In the genomic region with DNA sequence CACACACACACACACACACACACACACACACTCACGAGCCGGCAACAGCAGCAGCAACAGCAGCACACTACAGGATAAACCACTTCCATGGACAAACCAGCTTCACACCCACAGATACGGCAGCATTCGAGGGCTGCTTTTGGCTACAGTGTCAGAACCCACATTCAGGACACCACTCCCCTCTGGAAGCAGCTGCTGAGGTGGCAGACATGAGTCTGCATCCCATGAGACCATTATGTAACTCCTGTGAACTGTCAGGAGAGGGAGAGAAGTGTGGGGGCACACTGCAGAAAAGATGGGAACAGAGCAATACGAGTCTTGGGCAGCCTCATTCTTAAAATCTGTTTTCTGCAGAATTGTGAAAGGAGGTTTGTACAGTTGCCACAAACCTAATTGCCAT, we compare ENCODE assay signal across 12 mouse cellular contexts.
"Had no signal": no experiment of that assay in that cellular context is flagged by ENCODE, and none has a peak within 500 bp of the region (broad histone marks: within the 10 kb centered on the region; RNA-seq: fewer than 3 reads in every experiment).

No protein-coding gene starts in this region.

- ATAC-seq: midbrain, embryonic 13.5 days; midbrain, embryonic 16.5 days had no signal

- H3K27me3 ChIP-seq: liver, embryonic 13.5 days; midbrain, embryonic 13.5 days had no signal

- DNase-seq: kidney, adult 18-20 months; kidney, adult 9 months; kidney, postnatal 14 days; kidney, postnatal 4 days; liver, embryonic 13.5 days; lung, adult 2 months; thymus, adult 18-20 months; thymus, postnatal 36 days had no signal

- H3K9ac ChIP-seq: liver, embryonic 13.5 days; midbrain, embryonic 13.5 days had no signal

- H3K4me2 ChIP-seq: liver, embryonic 13.5 days; midbrain, embryonic 13.5 days had no signal

- H3K4me1 ChIP-seq: liver, embryonic 13.5 days; midbrain, embryonic 13.5 days had no signal

- H3K27ac ChIP-seq: liver, embryonic 13.5 days; midbrain, embryonic 10.5 days; midbrain, embryonic 13.5 days had no signal

- H3K9me3 ChIP-seq: liver, embryonic 13.5 days; megakaryocyte, embryonic 14.5 days; midbrain, embryonic 10.5 days; midbrain, embryonic 13.5 days had no signal

- H3K36me3 ChIP-seq: liver, embryonic 13.5 days; midbrain, embryonic 13.5 days had no signal

- H3K4me3 ChIP-seq: liver, embryonic 13.5 days; megakaryocyte, embryonic 14.5 days; midbrain, embryonic 10.5 days; midbrain, embryonic 13.5 days had no signal
